Mouse (Mus musculus) lung, postnatal 10 days (tissue): ENCODE measurements around the gene Stat6.
A peak's percentile ranks its signal among the peaks of the same experiment; 100 is the strongest.

Source experiments
- DNase-seq: peaks from one replicate; pipeline ENCODE4 v3.0.0; 2021

The Stat6 gene

GRCm38 (mm10) chr10:127615591-127615990, 27.2 kb upstream of the Stat6 start:
- peak; percentile 62 for DNase-seq

GRCm38 (mm10) chr10:127616261-127616679, 26.5 kb upstream of the Stat6 start:
- no peak for DNase-seq

- DNase-seq = no peak
Observed at GRCm38 (mm10) chr10:127617294-127617693, 25.5 kb upstream of the Stat6 start.

- DNase-seq = peak; percentile 72
Observed at GRCm38 (mm10) chr10:127618173-127618572, 24.6 kb upstream of the Stat6 start.

GRCm38 (mm10) chr10:127619119-127619721, 23.6 kb upstream of the Stat6 start:
- DNase-seq = peak; percentile 68

- peak; percentile 64 for DNase-seq
Observed at GRCm38 (mm10) chr10:127619941-127620405, 22.8 kb upstream of the Stat6 start.

GRCm38 (mm10) chr10:127620406-127621190, 22.2 kb upstream of the Stat6 start, which contains the start of gene Lrp1:
TSS of gene Lrp1 (minus strand) at chr10:127621148.
- DNase-seq = peak; percentile 58

GRCm38 (mm10) chr10:127621191-127622056, 21.4 kb upstream of the Stat6 start:
- DNase-seq = peak; percentile 96

- DNase-seq = peak; percentile 89
Observed at GRCm38 (mm10) chr10:127622057-127622392, 20.8 kb upstream of the Stat6 start.

- DNase-seq = no peak
Observed at GRCm38 (mm10) chr10:127622661-127623060, 20.1 kb upstream of the Stat6 start.

GRCm38 (mm10) chr10:127623439-127624216, 19.2 kb upstream of the Stat6 start:
- no peak for DNase-seq

- peak; percentile 64 for DNase-seq
Observed at GRCm38 (mm10) chr10:127626433-127626832, 16.4 kb upstream of the Stat6 start.

- DNase-seq = peak; percentile 54
Observed at GRCm38 (mm10) chr10:127631261-127632214, 11.2 kb upstream of the Stat6 start.

GRCm38 (mm10) chr10:127632668-127633271, 10.0 kb upstream of the Stat6 start:
- no peak for DNase-seq

GRCm38 (mm10) chr10:127640421-127640820, 2.4 kb upstream of the Stat6 start:
- DNase-seq = no peak

GRCm38 (mm10) chr10:127641861-127642771, 670 bp upstream of the Stat6 start:
- DNase-seq = peak; percentile 94

GRCm38 (mm10) chr10:127643553-127644238, 910 bp downstream of the Stat6 start:
- DNase-seq = peak; percentile 94

GRCm38 (mm10) chr10:127645791-127646190, 3.0 kb downstream of the Stat6 start:
- no peak for DNase-seq
